In the genomic region with DNA sequence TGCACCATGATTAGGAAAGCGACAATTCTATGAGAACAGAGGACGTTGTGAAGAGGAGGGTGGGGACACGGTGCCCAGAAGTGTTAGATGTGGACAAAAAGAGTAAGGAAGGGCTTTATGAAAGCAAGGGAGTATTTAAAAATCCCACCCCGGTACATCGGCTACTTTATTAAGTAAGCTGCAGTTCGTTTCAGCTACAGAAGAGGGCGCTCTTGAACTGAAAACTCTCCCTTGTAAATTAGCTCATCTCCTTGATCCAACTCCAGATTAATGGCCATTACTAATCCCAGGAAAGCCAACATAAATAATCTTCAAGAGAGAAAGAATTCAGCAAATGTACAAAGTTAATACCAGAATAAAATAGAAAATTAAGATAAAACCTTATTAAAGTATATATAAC, we compare ENCODE assay signal across 8 mouse cellular contexts. TPM values are rescaled to one million over a fixed set of nuclear protein-coding genes. Genes with fewer than 3 reads are reported as not detected.
A peak's percentile ranks its signal among the peaks of the same experiment; 100 is the strongest.
DNase-seq lines count a peak whose midpoint lies in the region; ATAC-seq and TF ChIP-seq lines count a peak whose summit lies in the region.

No protein-coding gene starts in this region.

- peak; percentile 89 for TF ChIP-seq CTCF in layer of hippocampus, adult 2 months (conservative IDR thresholded peaks at IDR 0.05)

- DNase-seq in frontal cortex, postnatal 25 days (ENCODE audit: low spot score in 2 of 2) = peak; percentile 45 to 56
- peak; percentile 67 to 73 for DNase-seq in right cerebral cortex, adult 2 months (ENCODE audit: low spot score in 2 of 2)
- no peak for DNase-seq in right cerebral cortex, postnatal 14 days
- DNase-seq in cerebellum, postnatal 36 days = peak; percentile 30 to 61
- peak; percentile 51 to 69 for DNase-seq in layer of hippocampus, adult 2 months (ENCODE audit: low spot score in 2 of 2)
- no peak for DNase-seq in urinary bladder, adult 18-20 months (ENCODE audit: low spot score in 2 of 2)

- no peak overlapping the region for H3K4me3 ChIP-seq in layer of hippocampus, adult 2 months

- H3K27ac ChIP-seq in layer of hippocampus, adult 2 months = no peak overlapping the region

- ATAC-seq in frontal cortex, adult (ENCODE audit: low TSS enrichment) = no peak
- ATAC-seq in megakaryocyte, adult 5-6 weeks (ENCODE audit: poor library complexity, severe bottlenecking) = 0 out of 2 replicates have a peak, but pooled peaks have one; percentile 26

RNA-seq across cellular contexts. Expression of a gene that starts 47.2 kb away (rescaled TPM):
- 10 to 100 TPM; 46.1 to 48.3 TPM for total RNA-seq in layer of hippocampus, adult 2 months (2021)
- 41.4 and 56.0 TPM in 2 replicates for total RNA-seq in megakaryocyte, adult 5-6 weeks (2015)
- total RNA-seq in megakaryocyte, adult 5-6 weeks (2017) = 37.8 and 49.9 TPM in 2 replicates

Comparison
In these comparisons a context has a peak if more than half of its experiments do, and no peak if none do; other contexts are left out.
1. DNase-seq: peak in frontal cortex, postnatal 25 days (2 of 2), right cerebral cortex, adult 2 months (2 of 2), cerebellum, postnatal 36 days (2 of 2) and layer of hippocampus, adult 2 months (2 of 2); none in right cerebral cortex, postnatal 14 days (single experiment) and urinary bladder, adult 18-20 months (0 of 2).